Mouse (Mus musculus) kidney, embryonic 14.5 days (tissue): ENCODE results near the gene Ccs. TPM values are rescaled to one million over a fixed set of nuclear protein-coding genes. Genes with fewer than 3 reads are reported as not detected.

Source experiments
- ATAC-seq: fragments of 200-750 bp; cut with Nextera tagmentation; 2 replicates; pipeline ENCODE4 v1.8.0; 2017; ENCODE audit warnings: moderate number of reproducible peaks, mild to moderate bottlenecking, moderate TSS enrichment, moderate library complexity; ENCODE audit not compliant: low FRiP score, low TSS enrichment
- H3K27ac ChIP-seq: fragments of 300-500 bp; sonication (generic); 2 replicates; pipeline ENCODE4 v1.5.1; 2014; ENCODE audit warnings: low read depth, mild to moderate bottlenecking, low read length, moderate library complexity, mixed read lengths
- H3K27me3 ChIP-seq: fragments of 300-500 bp; sonication (generic); 2 replicates; pipeline ENCODE4 v1.6.1; 2014; ENCODE audit warnings: mild to moderate bottlenecking, low read length; ENCODE audit not compliant: control insufficient read depth, insufficient read depth
- H3K36me3 ChIP-seq: fragments of 300-500 bp; sonication (generic); 2 replicates; pipeline ENCODE4 v1.6.1; 2014; ENCODE audit warnings: low read length, mixed read lengths; ENCODE audit not compliant: control insufficient read depth, insufficient read depth
- H3K4me1 ChIP-seq: fragments of 300-500 bp; sonication (generic); 2 replicates; pipeline ENCODE4 v1.6.1; 2014; ENCODE audit warnings: low read length, mixed read lengths; ENCODE audit not compliant: control insufficient read depth, insufficient read depth
- H3K4me2 ChIP-seq: fragments of 300-500 bp; sonication (generic); replicated peaks from 2 replicates; pipeline ENCODE4 v1.6.1; 2014; ENCODE audit warnings: low read depth, mild to moderate bottlenecking, low read length
- H3K4me3 ChIP-seq: fragments of 300-500 bp; sonication (generic); 2 replicates; pipeline ENCODE4 v1.5.1; 2014; ENCODE audit warnings: mild to moderate bottlenecking, low read length
- H3K9ac ChIP-seq: fragments of 300-500 bp; sonication (generic); 2 replicates; pipeline ENCODE4 v1.6.1; 2014; ENCODE audit warnings: low read depth, mild to moderate bottlenecking, low read length, moderate library complexity
- H3K9me3 ChIP-seq: fragments of 300-500 bp; sonication (generic); 2 replicates; pipeline ENCODE4 v1.6.1; 2016; ENCODE audit warnings: low read length; ENCODE audit not compliant: control insufficient read depth
- WGBS: fragments of 180-500 bp; shearing (Covaris S2); extraction: QIAGEN DNeasy Blood & Tissue Kit; methylation state at CpG from one replicate; pipeline ENCODE4 v1.1.7; 2014; 5-methylcytosine and 5-hydroxymethylcytosine counted together
- polyA plus RNA-seq: library from polyadenylated mRNA; unstranded; fragments of >200 nt; fragmentation: Nextera tagmentation; extraction: Ambion mirVana; gene quantifications from 2 replicates; pipeline ENCODE4 v1.2.1, GENCODE M21; 2014

Gene Ccs
- polyA plus RNA-seq, 1 experiment from 2014 or later, result 53.5 TPM

DNA sequence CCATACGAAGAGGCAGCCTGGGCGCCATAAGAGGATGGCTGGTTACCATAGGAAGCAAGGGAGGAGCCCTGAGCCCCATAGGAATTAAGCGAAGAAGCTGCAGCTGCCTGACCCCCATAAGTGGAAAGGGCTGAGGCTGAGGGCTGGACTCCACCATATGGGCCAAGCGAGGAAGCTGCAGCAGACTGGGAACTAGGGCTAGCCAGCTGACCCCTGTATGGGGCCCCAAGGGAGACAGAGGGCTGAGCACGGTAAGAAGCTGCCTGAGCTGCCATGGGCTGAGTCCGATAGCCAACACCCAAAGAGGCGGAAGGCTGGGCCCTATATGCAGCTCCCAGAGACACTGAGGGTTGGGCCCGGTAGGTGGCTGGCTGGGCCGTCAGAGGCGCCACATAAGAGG is 35.8 kb downstream of the Ccs start:
- no peak for ATAC-seq
- H3K4me1 ChIP-seq, result peaks cover 6% of the 10 kb centered on the region; the same call in 1 of the 2 replicates
- H3K4me2 ChIP-seq, result no peak overlapping the region
- WGBS, result 78% methylated on average over 10 of the region's 10 CpGs
- H3K9me3 ChIP-seq, result no peaks in the 10 kb centered on the region
- H3K27me3 ChIP-seq, result no peaks in the 10 kb centered on the region
- no peak overlapping the region for H3K27ac ChIP-seq
- H3K36me3 ChIP-seq, result peaks cover 57% of the 10 kb centered on the region
- no peak overlapping the region for H3K4me3 ChIP-seq
- H3K9ac ChIP-seq, result no peak overlapping the region

GRCm38 (mm10) chr19:4802691-4803091 is 36.4 kb downstream of the Ccs start:
- Histone ChIP-seq H3K9ac (no peak overlapping the region), H3K27me3 (no peaks in the 10 kb centered on the region), H3K4me3 (no peak overlapping the region), H3K4me2 (no peak overlapping the region), H3K36me3 (peaks cover 60% of the 10 kb centered on the region), H3K4me1 (0 out of 2 replicates have a peak, but pooled peaks cover under 1% of the 10 kb centered on the region), H3K9me3 (no peaks in the 10 kb centered on the region), H3K27ac (no peak overlapping the region)
- 97% methylated on average over 7 of the region's 7 CpGs for WGBS
- no peak for ATAC-seq

GRCm38 (mm10) chr19:4799083-4799482 is 40.0 kb downstream of the Ccs start:
- no peak overlapping the region for H3K4me3 ChIP-seq
- 95% methylated on average over 5 of the region's 5 CpGs for WGBS
- no peak for ATAC-seq
- peaks cover 6% of the 10 kb centered on the region; the same call in 1 of the 2 replicates for H3K4me1 ChIP-seq
- peaks cover 62% of the 10 kb centered on the region for H3K36me3 ChIP-seq
- no peak overlapping the region for H3K4me2 ChIP-seq
- H3K9ac ChIP-seq, result no peak overlapping the region
- H3K27me3 ChIP-seq, result no peaks in the 10 kb centered on the region
- no peaks in the 10 kb centered on the region for H3K9me3 ChIP-seq
- H3K27ac ChIP-seq, result no peak overlapping the region

GRCm38 (mm10) chr19:4797846-4798245 is 41.3 kb downstream of the Ccs start:
- no peak overlapping the region for H3K4me3 ChIP-seq
- no peak overlapping the region for H3K4me2 ChIP-seq
- H3K27me3 ChIP-seq, result no peaks in the 10 kb centered on the region
- ATAC-seq, result no peak
- peaks cover 50% of the 10 kb centered on the region for H3K36me3 ChIP-seq
- H3K4me1 ChIP-seq, result peaks cover 6% of the 10 kb centered on the region; the same call in 1 of the 2 replicates
- 98% methylated on average over 2 of the region's 2 CpGs for WGBS
- no peak overlapping the region for H3K9ac ChIP-seq
- H3K27ac ChIP-seq, result no peak overlapping the region
- H3K9me3 ChIP-seq, result no peaks in the 10 kb centered on the region

DNA sequence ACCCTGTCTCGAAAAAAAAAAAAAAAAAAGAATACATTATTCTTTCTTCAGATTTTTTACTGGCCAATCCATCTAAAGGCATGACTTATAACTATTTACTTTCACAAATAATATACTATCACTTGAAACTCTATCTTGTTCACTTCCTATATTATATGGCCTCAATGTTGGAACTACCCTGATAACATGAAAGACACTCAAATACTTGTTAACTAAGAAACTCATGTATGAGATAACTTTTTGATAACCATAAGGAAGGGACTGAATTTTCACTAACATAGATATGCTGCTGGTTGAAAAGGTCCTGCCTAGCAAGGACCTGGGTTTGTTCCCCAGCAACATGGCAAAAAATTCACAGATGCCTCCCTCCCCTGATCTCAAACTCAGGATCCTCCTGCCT is 43.2 kb downstream of the Ccs start:
- 54% methylated on average over 1 of the region's 1 CpGs for WGBS

GRCm38 (mm10) chr19:4793831-4794422 is 45.2 kb downstream of the Ccs start, which contains the start of gene Rbm4:
Gene Rbm4 (minus strand): TSS chr19:4793901.
- peaks cover 35% of the 10 kb centered on the region for H3K36me3 ChIP-seq
- no peaks in the 10 kb centered on the region for H3K9me3 ChIP-seq
- peak within 1 kb of the TSS; percentile 84 for H3K9ac ChIP-seq
- H3K27ac ChIP-seq, result peak within 1 kb of the TSS; percentile 83
- H3K4me3 ChIP-seq, result peak within 1 kb of the TSS; percentile 91
- H3K4me2 ChIP-seq, result peak within 1 kb of the TSS; percentile 65
- ATAC-seq, result peak; percentile 98
- peaks cover 17% of the 10 kb centered on the region for H3K4me1 ChIP-seq
- under 1% methylated on average over 31 of the region's 31 CpGs for WGBS
- no peaks in the 10 kb centered on the region for H3K27me3 ChIP-seq

More for the DNA sequence above, 43.2 kb downstream of the Ccs start:
- no peaks in the 10 kb centered on the region for H3K27me3 ChIP-seq
- H3K4me1 ChIP-seq, result peaks cover 17% of the 10 kb centered on the region
- H3K4me2 ChIP-seq, result no peak overlapping the region
- H3K9me3 ChIP-seq, result no peaks in the 10 kb centered on the region
- H3K9ac ChIP-seq, result no peak overlapping the region
- H3K27ac ChIP-seq, result no peak overlapping the region
- peaks cover 44% of the 10 kb centered on the region for H3K36me3 ChIP-seq
- H3K4me3 ChIP-seq, result no peak overlapping the region
- ATAC-seq, result no peak

DNA sequence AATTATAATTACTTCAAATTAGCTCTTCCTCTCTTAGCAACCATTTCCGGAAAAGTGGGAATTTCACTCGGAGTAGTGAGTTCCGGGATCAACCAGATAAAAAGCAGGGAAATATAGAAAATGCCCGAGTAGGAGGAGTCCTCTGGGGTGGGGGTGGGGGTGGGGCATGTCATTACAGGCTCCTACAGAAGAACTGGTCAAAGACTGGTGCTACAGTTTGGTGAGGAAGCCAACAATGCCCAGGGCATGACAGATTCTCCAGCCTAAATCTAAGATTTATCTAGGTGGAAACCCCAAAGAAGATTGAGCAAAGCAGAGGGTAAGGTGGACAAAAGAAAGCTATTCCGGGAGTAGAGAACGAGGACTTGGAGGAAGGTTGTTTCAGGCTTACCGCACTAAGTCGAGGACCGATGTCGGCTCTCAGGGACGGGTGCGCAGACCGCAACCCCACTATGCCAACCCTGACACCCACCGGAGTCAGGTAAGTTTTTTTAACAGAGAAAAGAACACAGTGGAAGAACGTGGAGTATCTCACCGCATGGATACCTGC is 45.8 kb downstream of the Ccs start:
- peak; percentile 41 for ATAC-seq
- no peaks in the 10 kb centered on the region for H3K9me3 ChIP-seq
- H3K27me3 ChIP-seq, result no peaks in the 10 kb centered on the region
- H3K27ac ChIP-seq, result peak overlapping the region; percentile 83
- H3K4me3 ChIP-seq, result peak overlapping the region; percentile 91
- under 1% methylated on average over 16 of the region's 16 CpGs for WGBS
- peak overlapping the region; percentile 84 for H3K9ac ChIP-seq
- H3K4me1 ChIP-seq, result peaks cover 17% of the 10 kb centered on the region
- peak overlapping the region; percentile 65 for H3K4me2 ChIP-seq
- H3K36me3 ChIP-seq, result peaks cover 36% of the 10 kb centered on the region

- Histone ChIP-seq H3K4me2 (no peak overlapping the region), H3K9ac (no peak overlapping the region), H3K27ac (no peak overlapping the region), H3K4me1 (0 out of 2 replicates have a peak, but pooled peaks cover 1% of the 10 kb centered on the region), H3K36me3 (peaks cover 91% of the 10 kb centered on the region), H3K9me3 (no peaks in the 10 kb centered on the region), H3K4me3 (no peak overlapping the region), H3K27me3 (no peaks in the 10 kb centered on the region)
- WGBS, result 78% methylated on average over 2 of the region's 2 CpGs
- no peak for ATAC-seq
Measured at GRCm38 (mm10) chr19:4786313-4786712, 52.8 kb downstream of the Ccs start.

- no peak for ATAC-seq
Measured at GRCm38 (mm10) chr19:4785206-4785605, 53.9 kb downstream of the Ccs start.

More at GRCm38 (mm10) chr19:4785206-4785605, 53.9 kb downstream of the Ccs start:
- Histone ChIP-seq H3K9me3 (no peaks in the 10 kb centered on the region), H3K36me3 (peaks cover 93% of the 10 kb centered on the region), H3K4me2 (no peak overlapping the region), H3K4me1 (no peaks in the 10 kb centered on the region), H3K27me3 (no peaks in the 10 kb centered on the region), H3K9ac (no peak overlapping the region), H3K27ac (no peak overlapping the region), H3K4me3 (no peak overlapping the region)
- 93% methylated on average over 7 of the region's 7 CpGs for WGBS
